Mouse (Mus musculus) G1E (cell line): ENCODE data around the gene Tmem108. TPM values are rescaled to one million over a fixed set of nuclear protein-coding genes. Genes with fewer than 3 reads are reported as not detected.

ENCODE experiments used
- ATAC-seq: 2 replicates; pipeline ENCODE4 v1.8.0; 2016; ENCODE audit warnings: mild to moderate bottlenecking; ENCODE audit not compliant: insufficient number of reproducible peaks, poor library complexity, low FRiP score, severe bottlenecking; ENCODE audit errors: extremely low read depth
- DNase-seq: peaks from one replicate; pipeline ENCODE4 v3.0.0; 2012; ENCODE audit warnings: low spot score
- H3K27me3 ChIP-seq: 2 replicates; pipeline ENCODE4 v1.6.1; 2012; ENCODE audit warnings: mild to moderate bottlenecking, low read length, inconsistent platforms; ENCODE audit not compliant: insufficient read depth
- H3K36me3 ChIP-seq: replicated peaks from 2 replicates; pipeline ENCODE3; 2012; ENCODE audit warnings: mild to moderate bottlenecking, inconsistent platforms
- H3K4me1 ChIP-seq: 2 replicates; pipeline ENCODE4 v1.6.1; 2012; ENCODE audit warnings: low read depth, low read length, inconsistent platforms, mixed read lengths; ENCODE audit not compliant: insufficient read depth
- H3K4me3 ChIP-seq: 2 replicates; pipeline ENCODE4 v1.5.1; 2012; ENCODE audit warnings: low read depth, mild to moderate bottlenecking, inconsistent platforms, low read length, moderate library complexity, mixed read lengths
- H3K9me3 ChIP-seq: replicated peaks from 2 replicates; pipeline ENCODE4 v1.6.1; 2012; ENCODE audit warnings: inconsistent platforms
- CTCF ChIP-seq: IDR thresholded peaks from 2 replicates; pipeline ENCODE4 v1.5.1; 2012; ENCODE audit warnings: low read depth, low read length, inconsistent platforms, mixed read lengths
- GATA1 ChIP-seq: IDR thresholded peaks from 2 replicates; pipeline ENCODE4 v1.6.1; 2012; ENCODE audit warnings: borderline replicate concordance, low read length, inconsistent platforms, mixed read lengths
- GATA2 ChIP-seq: IDR thresholded peaks from 2 replicates; pipeline ENCODE4 v1.6.1; 2012; ENCODE audit warnings: low read depth, low read length, inconsistent platforms, borderline replicate concordance
- POLR2AphosphoS5 ChIP-seq: IDR thresholded peaks from 2 replicates; pipeline ENCODE4 v1.6.1; 2012; ENCODE audit warnings: low read depth, low read length, inconsistent platforms; ENCODE audit not compliant: insufficient replicate concordance
- TAL1 ChIP-seq: conservative IDR thresholded peaks from 2 replicates; pipeline ENCODE4 v1.6.1; 2012; ENCODE audit warnings: low read depth, low read length, inconsistent platforms, mixed read lengths
- polyA plus RNA-seq: library from polyadenylated mRNA; stranded (reverse); fragments of >175 nt; gene quantifications from 2 replicates; pipeline ENCODE4 v1.2.3, GENCODE M21; 2012
- total RNA-seq, 2 experiments: library from RNA; stranded (forward) in 1 of 2; stranded (reverse) in 1 of 2; fragments of 200-1000 nt in 1 of 2; fragments of >200 nt in 1 of 2; fragmentation: Nextera tagmentation in 1 of 2; gene quantifications; 2 replicates each; pipeline ENCODE4 v1.2.3; 2014 to 2017

Gene Tmem108
- total and polyA plus RNA-seq, 3 experiments: 0.27 TPM; not detected in 2

DNA sequence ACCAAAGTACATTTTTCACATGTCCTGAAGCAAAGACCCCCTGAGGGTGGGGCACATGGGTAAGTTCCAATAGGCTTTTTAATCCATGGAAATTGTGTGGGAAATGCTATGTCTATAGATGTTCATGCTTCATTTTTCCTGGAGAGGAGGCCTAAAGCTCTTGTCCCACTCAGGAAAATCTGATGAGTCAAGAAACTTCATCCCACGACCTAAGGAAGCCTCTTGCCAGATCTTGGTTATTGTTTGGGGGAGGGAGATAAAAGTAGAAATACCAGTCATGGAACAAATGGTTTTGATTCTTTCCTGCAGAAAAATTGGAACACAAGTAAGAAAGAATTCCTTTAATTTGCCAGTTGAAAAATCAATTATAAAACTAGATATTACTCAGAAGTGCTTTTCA is 16.5 kb upstream of the Tmem108 start:
- no peak for TF ChIP-seq POLR2AphosphoS5
- TF ChIP-seq TAL1: no peak
- no peak for TF ChIP-seq GATA2
- TF ChIP-seq GATA1: no peak
- no peak for TF ChIP-seq CTCF
- ATAC-seq: no peak
- DNase-seq: no peak

DNA sequence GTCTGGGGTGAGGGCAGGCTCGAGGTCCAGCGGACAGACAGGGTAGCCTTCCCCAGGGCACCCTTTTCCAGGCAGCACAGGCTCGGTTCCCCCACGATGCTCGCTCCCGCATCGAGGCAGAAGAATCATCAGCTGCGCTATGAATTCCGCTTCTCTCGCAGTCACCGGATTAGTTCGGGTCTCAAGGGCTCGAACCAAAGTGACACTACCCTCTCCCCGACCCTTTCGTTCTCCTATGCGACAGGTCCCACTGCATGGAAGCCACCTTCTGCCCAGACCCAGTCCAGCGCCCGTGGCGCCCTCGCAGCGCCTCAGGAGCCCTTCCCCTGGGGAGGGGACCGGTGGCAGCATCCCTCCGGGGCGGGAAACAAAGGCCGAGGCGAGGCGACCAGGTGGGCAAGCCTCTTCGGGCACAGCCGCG is 476 bp downstream of the Tmem108 start:
- TF ChIP-seq POLR2AphosphoS5 (no peak), CTCF (no peak), TAL1 (no peak), GATA1 (no peak), GATA2 (no peak)
- H3K4me1 ChIP-seq: no peaks in the 10 kb centered on the region
- no peak overlapping the region; the same call in 1 of the 2 replicates for H3K4me3 ChIP-seq
- DNase-seq (no peak), ATAC-seq (no peak)
- H3K27me3 ChIP-seq: no peaks in the 10 kb centered on the region
- peaks cover 57% of the 10 kb centered on the region for H3K9me3 ChIP-seq
- H3K36me3 ChIP-seq: no peaks in the 10 kb centered on the region

More for the DNA sequence above, 16.5 kb upstream of the Tmem108 start:
- Histone ChIP-seq H3K4me1 (no peaks in the 10 kb centered on the region), H3K36me3 (no peaks in the 10 kb centered on the region), H3K27me3 (no peaks in the 10 kb centered on the region), H3K9me3 (peaks cover 38% of the 10 kb centered on the region), H3K4me3 (no peak overlapping the region)

DNA sequence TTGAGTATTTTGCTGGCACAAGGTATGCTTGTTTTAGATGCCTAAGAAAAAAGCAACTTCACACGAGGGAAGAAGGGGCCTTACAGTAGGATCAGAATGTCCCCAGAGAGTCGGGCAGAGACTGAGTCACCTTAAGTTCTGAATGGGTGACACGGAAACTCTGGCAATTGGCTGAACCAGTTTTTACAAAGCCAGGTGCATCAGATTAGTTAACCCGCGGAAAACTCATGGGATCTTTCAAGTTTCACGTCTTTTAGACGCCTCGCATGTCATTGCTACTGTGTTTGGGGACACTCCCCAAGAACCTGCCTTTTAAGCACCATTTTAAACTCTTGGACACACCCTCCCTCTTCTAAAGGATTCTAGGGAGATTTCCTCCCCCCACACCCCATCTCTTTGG is 1.3 kb downstream of the Tmem108 start:
- no peak for ATAC-seq
- TF ChIP-seq GATA1: no peak
- TF ChIP-seq POLR2AphosphoS5: no peak
- TF ChIP-seq TAL1: no peak
- no peak for TF ChIP-seq GATA2
- TF ChIP-seq CTCF: no peak

DNA sequence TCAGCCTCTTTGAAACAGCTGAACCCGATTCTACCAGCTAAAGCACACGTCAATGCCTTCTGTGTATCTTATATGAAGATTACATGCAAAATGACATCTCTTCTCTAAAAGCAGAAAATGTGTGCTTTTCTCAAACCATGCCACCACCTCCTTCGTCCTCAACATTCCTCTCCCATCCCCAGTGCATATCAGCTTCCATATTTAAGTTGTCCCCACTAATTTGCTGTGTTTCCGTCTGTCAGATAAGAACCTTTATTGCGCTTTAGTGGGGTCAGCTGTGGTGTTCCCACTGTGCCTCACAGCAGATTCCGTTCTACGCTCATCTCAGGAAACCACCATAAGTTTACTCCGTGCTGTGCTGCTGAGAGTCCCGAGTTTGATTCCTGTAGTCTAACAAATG is 1.8 kb downstream of the Tmem108 start:
- Histone ChIP-seq H3K4me1 (no peaks in the 10 kb centered on the region), H3K36me3 (no peaks in the 10 kb centered on the region), H3K9me3 (peaks cover 60% of the 10 kb centered on the region), H3K27me3 (no peaks in the 10 kb centered on the region), H3K4me3 (no peak overlapping the region)
- DNase-seq (no peak), ATAC-seq (no peak)
- TF ChIP-seq GATA2 (no peak), POLR2AphosphoS5 (no peak), GATA1 (no peak), TAL1 (no peak), CTCF (no peak)

More for the DNA sequence above, 1.3 kb downstream of the Tmem108 start:
- no peak for DNase-seq
- Histone ChIP-seq H3K4me1 (no peaks in the 10 kb centered on the region), H3K27me3 (no peaks in the 10 kb centered on the region), H3K4me3 (no peak overlapping the region), H3K36me3 (no peaks in the 10 kb centered on the region), H3K9me3 (peaks cover 58% of the 10 kb centered on the region)

DNA sequence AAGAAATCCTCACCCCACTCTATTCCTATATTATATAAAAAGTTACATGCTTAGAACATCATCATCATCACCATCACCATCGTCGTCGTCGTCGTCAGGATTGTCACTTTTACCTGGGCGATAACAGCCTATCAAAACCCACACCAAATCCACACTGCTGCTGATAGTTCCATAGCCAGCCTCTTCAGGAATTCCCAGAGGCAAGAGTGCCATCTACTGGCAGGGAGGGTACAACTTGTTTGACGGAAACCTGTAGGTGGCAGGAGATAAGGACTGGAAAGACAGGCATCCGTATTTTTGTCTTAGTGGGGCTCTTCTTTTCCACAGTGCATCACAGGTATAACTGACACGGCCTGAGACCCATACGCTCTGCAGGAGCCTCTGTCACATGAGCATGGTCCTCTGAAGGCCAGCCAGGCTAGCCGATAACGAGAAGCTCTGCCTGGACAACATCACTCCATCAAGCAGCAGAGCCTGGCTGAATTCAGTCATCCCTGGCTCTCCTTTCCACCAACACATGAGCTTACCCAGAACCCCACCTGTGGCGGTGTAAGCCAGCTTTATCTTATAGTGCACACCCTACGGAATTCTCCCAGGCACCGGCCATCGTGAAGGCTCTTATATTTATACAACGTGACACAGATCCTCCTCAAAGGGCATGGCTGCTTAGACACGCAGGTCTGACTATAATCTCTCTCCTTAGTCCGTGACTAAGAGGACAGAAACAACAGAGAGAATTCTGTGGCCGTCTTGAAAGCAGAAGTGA is 2.5 kb downstream of the Tmem108 start:
- H3K36me3 ChIP-seq: no peaks in the 10 kb centered on the region
- no peak for DNase-seq

DNA sequence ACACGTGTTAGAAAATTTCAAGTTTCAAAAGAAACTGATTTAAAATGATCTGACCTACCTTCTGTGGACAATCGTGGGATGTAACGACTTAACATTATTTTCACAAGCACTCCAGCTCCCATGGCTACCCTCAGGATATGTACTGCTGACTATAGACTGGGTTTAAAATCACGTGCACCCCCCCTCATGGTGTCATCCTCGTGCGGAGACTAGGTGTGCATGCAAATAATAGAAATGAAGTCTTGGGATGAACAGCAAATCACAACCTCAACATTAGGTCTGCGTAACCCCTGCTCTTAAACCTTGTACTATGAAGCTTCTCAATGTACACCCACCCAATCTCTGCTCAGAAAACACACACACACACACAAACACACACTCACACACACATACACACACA is 3.4 kb downstream of the Tmem108 start:
- Histone ChIP-seq H3K27me3 (no peaks in the 10 kb centered on the region), H3K4me1 (no peaks in the 10 kb centered on the region), H3K9me3 (peaks cover 63% of the 10 kb centered on the region), H3K4me3 (no peak overlapping the region), H3K36me3 (no peaks in the 10 kb centered on the region)
- no peak for DNase-seq
- TF ChIP-seq CTCF (no peak), TAL1 (no peak), GATA2 (no peak), GATA1 (no peak), POLR2AphosphoS5 (no peak)
- no peak for ATAC-seq

More for the DNA sequence above, 2.5 kb downstream of the Tmem108 start:
- Histone ChIP-seq H3K4me3 (no peak overlapping the region), H3K27me3 (no peaks in the 10 kb centered on the region), H3K9me3 (peaks cover 60% of the 10 kb centered on the region), H3K4me1 (no peaks in the 10 kb centered on the region)
- no peak for ATAC-seq
- TF ChIP-seq POLR2AphosphoS5 (no peak), GATA1 (no peak), GATA2 (no peak), CTCF (no peak), TAL1 (no peak)
